Mouse (Mus musculus) activated CD4-positive, CD25-positive, alpha-beta regulatory T cell, adult 4 months (primary cell): ENCODE results near the gene Ces1e. TPM values are rescaled to one million over a fixed set of nuclear protein-coding genes. Genes with fewer than 3 reads are reported as not detected.

Experiments
- ATAC-seq: one replicate; pipeline ENCODE4 v1.8.0; 2017
- polyA plus RNA-seq, 2 experiments: library from polyadenylated mRNA; unstranded; fragments of 100-300 nt; shearing (Covaris generic); gene quantifications; one replicate each; pipeline ENCODE4 v1.2.1; 2017

Gene Ces1e
- polyA plus RNA-seq, 2 experiments from 2014 or later, result not detected

DNA sequence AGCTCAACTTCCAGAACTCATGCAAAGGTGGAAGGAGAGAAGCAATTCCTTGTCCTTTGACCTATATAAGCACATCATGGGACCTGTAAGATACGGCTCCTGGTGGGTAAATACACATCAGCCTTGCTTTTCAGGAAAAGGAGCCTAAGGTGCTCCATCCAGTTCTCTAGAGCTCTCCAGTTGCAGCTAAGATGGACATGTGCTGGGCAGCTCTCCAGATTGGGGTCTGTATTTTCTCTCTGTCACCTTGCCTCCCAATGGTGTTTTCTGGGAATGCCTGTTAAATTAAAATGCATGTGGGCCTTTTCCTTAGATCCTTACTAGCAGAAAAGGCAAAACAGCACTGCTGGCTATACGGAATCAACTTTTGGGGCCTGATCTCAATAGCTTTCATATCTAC is 54.9 kb downstream of the Ces1e start:
- ATAC-seq, result no peak

GRCm38 (mm10) chr8:93171846-93172590 is 57.4 kb downstream of the Ces1e start:
- no peak for ATAC-seq

- no peak for ATAC-seq
Measured at GRCm38 (mm10) chr8:93163363-93163762, 66.1 kb downstream of the Ces1e start.

GRCm38 (mm10) chr8:93151401-93151800 is 78.0 kb downstream of the Ces1e start:
- no peak for ATAC-seq

Other genes starting within 250 kb of the Ces1e start
- not detected for gene Ces1a, start 181.4 kb downstream of the Ces1e start, polyA plus RNA-seq
- not detected for gene Ces1b, start 149.6 kb downstream of the Ces1e start, polyA plus RNA-seq
- not detected for gene Ces1c, start 98.3 kb downstream of the Ces1e start, polyA plus RNA-seq
- gene Ces1d, start 31.8 kb downstream of the Ces1e start, polyA plus RNA-seq, result not detected
- not detected for gene Ces1f, start 50.1 kb upstream of the Ces1e start, polyA plus RNA-seq
- gene Ces1g, start 107.7 kb upstream of the Ces1e start, polyA plus RNA-seq, result not detected
- gene Ces1h, start 150.1 kb upstream of the Ces1e start, polyA plus RNA-seq, result not detected